9 mouse cellular contexts compared by ENCODE assay signal in genomic region chr1:129244292-129244691, GRCm38 (mm10). TPM values are rescaled to one million over a fixed set of nuclear protein-coding genes. Genes with fewer than 3 reads are reported as not detected.
DNase-seq lines count a peak whose midpoint lies in the region; ATAC-seq and TF ChIP-seq lines count a peak whose summit lies in the region.
"Had no signal": no experiment of that assay in that cellular context is flagged by ENCODE, and none has a peak within 500 bp of the region (broad histone marks: within the 10 kb centered on the region; RNA-seq: fewer than 3 reads in every experiment).

No protein-coding gene starts in this region.

- DNase-seq in heart, postnatal 0 days (ENCODE audit: low spot score), result peak; percentile 25
- DNase-seq in CH12.LX (ENCODE audit: extremely low read depth), result peak; percentile 26
- peak; percentile 63 for DNase-seq in embryo, embryonic 10.5 days (ENCODE audit: low spot score)
- peak; percentile 15 for DNase-seq in lung, postnatal 36 days
- DNase-seq in yolk sac, embryonic 10.5 days (ENCODE audit: low spot score), result no peak
- DNase-seq in ovary, adult 18-20 months (ENCODE audit: low spot score), result no peak

- TF ChIP-seq POLR2A in CH12.LX (IDR thresholded peaks at IDR 0.05; ENCODE audit: low read depth, low read length), result no peak

- H3K4me2 ChIP-seq in heart, postnatal 0 days (ENCODE audit: low read depth, low read length), result no peak overlapping the region
- no peak overlapping the region for H3K4me2 ChIP-seq in heart, embryonic 12.5 days
- no peak overlapping the region for H3K4me2 ChIP-seq in CH12.LX (ENCODE audit: insufficient read depth, low read depth, poor library complexity, severe bottlenecking)
- H3K4me2 ChIP-seq in kidney, embryonic 14.5 days (replicated peaks; ENCODE audit: low read depth, low read length), result no peak overlapping the region
- H3K4me2 ChIP-seq: lung, embryonic 15.5 days had no signal

- no peaks in the 10 kb centered on the region for H3K79me2 ChIP-seq in CH12.LX (replicated peaks; ENCODE audit: control insufficient read depth, extremely low read depth, insufficient read depth, poor library complexity, severe bottlenecking)

- H3K27ac ChIP-seq in heart, postnatal 0 days (ENCODE audit: low read depth), result no peak overlapping the region
- no peak overlapping the region for H3K27ac ChIP-seq in heart, embryonic 12.5 days (ENCODE audit: poor library complexity, severe bottlenecking)
- H3K27ac ChIP-seq in CH12.LX (ENCODE audit: insufficient read depth, low read depth), result no peak overlapping the region
- H3K27ac ChIP-seq in kidney, embryonic 14.5 days (ENCODE audit: low read depth, low read length), result no peak overlapping the region
- H3K27ac ChIP-seq: lung, embryonic 15.5 days had no signal

- no peaks in the 10 kb centered on the region for H3K4me1 ChIP-seq in heart, postnatal 0 days (ENCODE audit: control insufficient read depth, insufficient read depth)
- H3K4me1 ChIP-seq in heart, embryonic 12.5 days (replicated peaks), result no peaks in the 10 kb centered on the region
- H3K4me1 ChIP-seq in CH12.LX (ENCODE audit: control insufficient read depth in 1 of 2, insufficient read depth in 2 of 2), result no peaks in the 10 kb centered on the region
- H3K4me1 ChIP-seq in kidney, embryonic 14.5 days (ENCODE audit: control insufficient read depth, insufficient read depth, low read length), result no peaks in the 10 kb centered on the region
- H3K4me1 ChIP-seq: lung, embryonic 15.5 days had no signal

- ATAC-seq in heart, postnatal 0 days (ENCODE audit: insufficient read depth, low read depth), result no peak
- ATAC-seq in heart, embryonic 12.5 days (ENCODE audit: insufficient number of reproducible peaks, low FRiP score), result no peak
- peak; percentile 52; the same call in 1 of the 2 replicates for ATAC-seq in kidney, embryonic 14.5 days (ENCODE audit: low FRiP score, low TSS enrichment)

- TF ChIP-seq EP300 in heart, postnatal 0 days (IDR thresholded peaks at IDR 0.05; ENCODE audit: low read depth), result no peak
- TF ChIP-seq EP300 in CH12.LX (IDR thresholded peaks at IDR 0.05; ENCODE audit: low read length), result no peak

- peak; percentile 56 for TF ChIP-seq RAD21 in CH12.LX (IDR thresholded peaks at IDR 0.05; ENCODE audit: low read depth, low read length)

- no peak overlapping the region for H3K4me3 ChIP-seq in heart, postnatal 0 days (ENCODE audit: low read depth, low read length)
- no peak overlapping the region for H3K4me3 ChIP-seq in heart, embryonic 12.5 days
- no peak overlapping the region for H3K4me3 ChIP-seq in CH12.LX (replicated peaks in 1 of 3; ENCODE audit: low read depth in 2 of 3, low read length in 2 of 3, poor library complexity in 1 of 3)
- no peak overlapping the region for H3K4me3 ChIP-seq in kidney, embryonic 14.5 days (ENCODE audit: low read length)
- H3K4me3 ChIP-seq: lung, embryonic 15.5 days had no signal

- no peak overlapping the region for H3K9ac ChIP-seq in heart, postnatal 0 days (replicated peaks; ENCODE audit: low read depth, low read length)
- H3K9ac ChIP-seq in heart, embryonic 12.5 days, result no peak overlapping the region
- H3K9ac ChIP-seq in CH12.LX (ENCODE audit: insufficient read depth, low read depth), result no peak overlapping the region
- H3K9ac ChIP-seq in kidney, embryonic 14.5 days (ENCODE audit: low read depth, low read length), result no peak overlapping the region
- H3K9ac ChIP-seq: lung, embryonic 15.5 days had no signal

- no peaks in the 10 kb centered on the region for H3K36me3 ChIP-seq in heart, postnatal 0 days (replicated peaks; ENCODE audit: control insufficient read depth, insufficient read depth, low read length)
- no peaks in the 10 kb centered on the region for H3K36me3 ChIP-seq in heart, embryonic 12.5 days
- H3K36me3 ChIP-seq in CH12.LX (replicated peaks in 1 of 2; ENCODE audit: control insufficient read depth in 1 of 2, insufficient read depth in 1 of 2, low read length in 1 of 2), result no peaks in the 10 kb centered on the region
- no peaks in the 10 kb centered on the region for H3K36me3 ChIP-seq in kidney, embryonic 14.5 days (ENCODE audit: control insufficient read depth, insufficient read depth, low read length)
- H3K36me3 ChIP-seq: lung, embryonic 15.5 days had no signal

- no peaks in the 10 kb centered on the region for H3K27me3 ChIP-seq in heart, postnatal 0 days (ENCODE audit: control insufficient read depth, insufficient read depth, low read length)
- no peaks in the 10 kb centered on the region for H3K27me3 ChIP-seq in heart, embryonic 12.5 days (replicated peaks)
- H3K27me3 ChIP-seq in CH12.LX (replicated peaks), result no peaks in the 10 kb centered on the region
- no peaks in the 10 kb centered on the region for H3K27me3 ChIP-seq in kidney, embryonic 14.5 days (ENCODE audit: control insufficient read depth, insufficient read depth, low read length)
- H3K27me3 ChIP-seq: lung, embryonic 15.5 days had no signal

- 49% methylated on average over 3 of the region's 3 CpGs for WGBS in heart, postnatal 0 days
- 50% methylated on average over 3 of the region's 3 CpGs for WGBS in heart, embryonic 12.5 days
- WGBS in kidney, embryonic 14.5 days, result 57% methylated on average over 3 of the region's 3 CpGs

- dilution Hi-C loops in CH12.LX (cut with MboI; ENCODE audit: extremely low pct_ligation_motif_present, extremely low pct_unique_long_range_greater_than_20kb, low sequenced_read_pairs), result no loop called here

- in situ Hi-C loops in CH12.LX (cut with MboI; ENCODE audit: low pct_ligation_motif_present, low pct_unique_long_range_greater_than_20kb, low sequenced_read_pairs), result loop anchor here (25.0 kb wide), 1 partner anchor 382 kb away; no protein-coding TSS in a partner anchor

- H3K9me3 ChIP-seq in heart, postnatal 0 days (replicated peaks; ENCODE audit: control insufficient read depth, low read length), result no peaks in the 10 kb centered on the region
- no peaks in the 10 kb centered on the region for H3K9me3 ChIP-seq in heart, embryonic 12.5 days (replicated peaks)
- no peaks in the 10 kb centered on the region for H3K9me3 ChIP-seq in CH12.LX (replicated peaks; ENCODE audit: low read length)
- H3K9me3 ChIP-seq in kidney, embryonic 14.5 days (ENCODE audit: control insufficient read depth, low read length), result no peaks in the 10 kb centered on the region
- H3K9me3 ChIP-seq: lung, embryonic 15.5 days had no signal

- TF ChIP-seq CTCF in heart, postnatal 0 days (IDR thresholded peaks at IDR 0.05; ENCODE audit: low read depth), result peak; percentile 60
- peak; percentile 58 to 65 for TF ChIP-seq CTCF in CH12.LX (conservative IDR thresholded peaks at IDR 0.05 in 1 of 2, IDR thresholded peaks at IDR 0.05 in 1 of 2; ENCODE audit: low read depth in 2 of 2, low read length in 2 of 2)

TF ChIP-seq in CH12.LX, 34 proteins besides CTCF, POLR2A, EP300 and RAD21:
- no peak for TF ChIP-seq ETS1 (conservative IDR thresholded peaks at IDR 0.05; ENCODE audit: low read depth, low read length)
- TF ChIP-seq SMC3 (IDR thresholded peaks at IDR 0.05; ENCODE audit: low read depth, low read length), result peak; percentile 57

RNA-seq across cellular contexts. Expression of gene Thsd7b, which starts 28.8 kb away (rescaled TPM):
- 0.43 and 1.2 TPM in 2 replicates for total RNA-seq in heart, postnatal 0 days (2014; rRNA removed; ENCODE audit: low replicate concordance)
- polyA plus RNA-seq in heart, postnatal 0 days (2015; fragmentation: Nextera tagmentation; extraction: Ambion mirVana), result 0.57 and 0.77 TPM in 2 replicates
- 3.5 and 3.7 TPM in 2 replicates for polyA plus RNA-seq in heart, embryonic 12.5 days (2016; fragmentation: Nextera tagmentation; extraction: Ambion mirVana)
- total RNA-seq in CH12.LX (2012; rRNA removed) (not detected in 2 replicates), CH12.LX (2014; rRNA removed) (not detected in 2 replicates)
- not detected in 2 replicates for polyA plus RNA-seq in CH12.LX (2012; ENCODE audit: insufficient read length, low read depth)
- 0.69 and 1.2 TPM in 2 replicates for polyA plus RNA-seq in kidney, embryonic 14.5 days (2014; fragmentation: Nextera tagmentation; extraction: Ambion mirVana)

Comparison
In these comparisons a context has a peak if more than half of its experiments do, and no peak if none do; other contexts are left out.
1. DNase-seq: peak in heart, postnatal 0 days (single experiment), CH12.LX (single experiment), embryo, embryonic 10.5 days (single experiment) and lung, postnatal 36 days (single experiment); none in yolk sac, embryonic 10.5 days (single experiment) and ovary, adult 18-20 months (single experiment).